In genomic region chr10:118648111-118648510, GRCm38 (mm10) we compare ENCODE assay signal across 10 mouse cellular contexts.
DNase-seq lines count a peak whose midpoint lies in the region; ATAC-seq lines count a peak whose summit lies in the region.
"Had no signal": no experiment of that assay in that cellular context is flagged by ENCODE, and none has a peak within 500 bp of the region (broad histone marks: within the 10 kb centered on the region; RNA-seq: fewer than 3 reads in every experiment).

No protein-coding gene starts in this region.

- intact Hi-C loops in heart, postnatal 36 days (cut with DNase I), result no loop called here

- no peaks in the 10 kb centered on the region for H3K36me3 ChIP-seq in embryonic facial prominence, embryonic 14.5 days (ENCODE audit: control insufficient read depth, insufficient read depth, low read length)
- no peaks in the 10 kb centered on the region for H3K36me3 ChIP-seq in neural tube, embryonic 15.5 days
- H3K36me3 ChIP-seq: hindbrain, embryonic 12.5 days had no signal

- H3K27ac ChIP-seq in embryonic facial prominence, embryonic 14.5 days (replicated peaks; ENCODE audit: low read depth, low read length), result no peak overlapping the region
- no peak overlapping the region for H3K27ac ChIP-seq in neural tube, embryonic 15.5 days (replicated peaks)
- H3K27ac ChIP-seq: forebrain, embryonic 13.5 days; hindbrain, embryonic 12.5 days; liver, embryonic 14.5 days had no signal

- H3K9me3 ChIP-seq in embryonic facial prominence, embryonic 14.5 days (ENCODE audit: control insufficient read depth, low read length), result no peaks in the 10 kb centered on the region
- H3K9me3 ChIP-seq in neural tube, embryonic 15.5 days (replicated peaks), result no peaks in the 10 kb centered on the region
- H3K9me3 ChIP-seq: forebrain, embryonic 13.5 days; hindbrain, embryonic 12.5 days had no signal

- no peak overlapping the region for H3K4me3 ChIP-seq in embryonic facial prominence, embryonic 14.5 days (ENCODE audit: low read depth, low read length)
- H3K4me3 ChIP-seq in neural tube, embryonic 15.5 days (replicated peaks), result no peak overlapping the region
- H3K4me3 ChIP-seq: forebrain, embryonic 13.5 days; hindbrain, embryonic 12.5 days had no signal

- no peak overlapping the region for H3K4me2 ChIP-seq in embryonic facial prominence, embryonic 14.5 days (ENCODE audit: low read depth, low read length)
- H3K4me2 ChIP-seq in neural tube, embryonic 15.5 days, result no peak overlapping the region
- H3K4me2 ChIP-seq: forebrain, embryonic 13.5 days; hindbrain, embryonic 12.5 days had no signal

- H3K4me1 ChIP-seq in embryonic facial prominence, embryonic 14.5 days (ENCODE audit: control insufficient read depth, insufficient read depth, low read length), result no peaks in the 10 kb centered on the region
- no peaks in the 10 kb centered on the region for H3K4me1 ChIP-seq in neural tube, embryonic 15.5 days
- H3K4me1 ChIP-seq: hindbrain, embryonic 12.5 days had no signal

- H3K27me3 ChIP-seq in embryonic facial prominence, embryonic 14.5 days (replicated peaks; ENCODE audit: control insufficient read depth, insufficient read depth, low read length), result no peaks in the 10 kb centered on the region
- no peaks in the 10 kb centered on the region for H3K27me3 ChIP-seq in neural tube, embryonic 15.5 days (replicated peaks)
- H3K27me3 ChIP-seq: forebrain, embryonic 13.5 days; hindbrain, embryonic 12.5 days had no signal

- DNase-seq in layer of hippocampus, adult 9-11 months, result peak; percentile 51
- DNase-seq in layer of hippocampus, adult 9-10 months (ENCODE audit: low spot score), result no peak
- peak; percentile 26 for DNase-seq in cerebellum, adult 18-20 months
- peak; percentile 81 for DNase-seq in embryonic facial prominence, embryonic 14.5 days (ENCODE audit: low spot score)
- DNase-seq in heart, postnatal 36 days, result peak; percentile 33 to 44
- no peak for DNase-seq in embryo, embryonic 9.5 days (ENCODE audit: extremely low spot score)

- WGBS in embryonic facial prominence, embryonic 14.5 days, result 26% methylated on average over 2 of the region's 2 CpGs
- WGBS in neural tube, embryonic 15.5 days, result 44% methylated on average over 2 of the region's 2 CpGs

- H3K9ac ChIP-seq in embryonic facial prominence, embryonic 14.5 days (ENCODE audit: low read depth, low read length), result no peak overlapping the region
- no peak overlapping the region for H3K9ac ChIP-seq in neural tube, embryonic 15.5 days (replicated peaks)
- H3K9ac ChIP-seq: forebrain, embryonic 13.5 days; hindbrain, embryonic 12.5 days; liver, embryonic 14.5 days had no signal

- peak; percentile 18; the same call in 1 of the 2 replicates for ATAC-seq in embryonic facial prominence, embryonic 14.5 days (ENCODE audit: low read depth)
- ATAC-seq in neural tube, embryonic 15.5 days (ENCODE audit: low FRiP score), result no peak
- ATAC-seq: forebrain, embryonic 13.5 days had no signal

Comparison
In these comparisons a context has a peak if more than half of its experiments do, and no peak if none do; other contexts are left out.
1. DNase-seq: peak in layer of hippocampus, adult 9-11 months (single experiment), cerebellum, adult 18-20 months (2 of 2), embryonic facial prominence, embryonic 14.5 days (single experiment) and heart, postnatal 36 days (2 of 2); none in layer of hippocampus, adult 9-10 months (single experiment) and embryo, embryonic 9.5 days (single experiment).